Mouse (Mus musculus) frontal cortex, postnatal 36 days (tissue): Measurements from ENCODE around the gene Morc3.

Experiments used
- DNase-seq, 2 experiments: peaks; one replicate each; pipeline ENCODE4 v3.0.0; 2022; ENCODE audit warnings: low spot score in 2 of 2

Gene Morc3

DNA sequence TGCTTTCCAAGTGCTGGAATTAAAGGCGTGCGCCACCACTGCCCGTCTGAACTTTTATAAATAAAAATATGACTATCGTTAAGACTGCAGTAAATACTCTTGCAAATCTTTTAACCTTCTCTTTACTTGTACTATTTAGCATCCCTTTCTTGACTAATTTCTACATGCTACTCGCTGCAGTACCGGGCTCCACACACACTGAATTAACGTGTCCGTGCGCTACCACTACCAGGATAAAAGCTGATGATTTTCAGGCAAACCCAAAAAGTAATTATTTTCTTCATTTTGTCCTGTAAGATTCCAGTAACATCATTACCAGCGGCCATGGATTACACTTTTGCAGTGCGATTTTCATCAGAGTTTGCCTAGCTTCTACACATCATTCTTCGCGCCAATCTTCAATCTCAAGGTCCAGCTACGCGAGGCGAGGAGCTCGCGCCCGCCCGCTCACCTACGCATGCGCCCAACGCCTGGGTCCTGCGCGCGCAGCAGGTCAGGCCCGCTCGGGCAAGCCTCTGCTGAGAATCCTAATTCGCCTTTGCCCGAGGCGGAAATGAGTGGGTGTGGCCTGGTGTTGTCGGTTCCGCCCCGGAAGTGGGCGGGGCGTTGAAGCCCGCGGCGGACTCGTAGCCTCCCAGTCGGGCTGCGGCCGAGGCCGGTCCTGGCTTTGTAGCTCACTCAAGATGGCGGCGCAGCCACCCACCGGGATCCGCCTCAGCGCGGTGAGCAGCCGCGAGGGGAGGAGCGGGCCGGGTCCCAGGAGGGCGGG lies at the start of gene Morc3:
Morc3 (plus strand) TSS at position 495 of the 769 bp plus-strand sequence.
- DNase-seq: peak; percentile 99 to 100

DNA sequence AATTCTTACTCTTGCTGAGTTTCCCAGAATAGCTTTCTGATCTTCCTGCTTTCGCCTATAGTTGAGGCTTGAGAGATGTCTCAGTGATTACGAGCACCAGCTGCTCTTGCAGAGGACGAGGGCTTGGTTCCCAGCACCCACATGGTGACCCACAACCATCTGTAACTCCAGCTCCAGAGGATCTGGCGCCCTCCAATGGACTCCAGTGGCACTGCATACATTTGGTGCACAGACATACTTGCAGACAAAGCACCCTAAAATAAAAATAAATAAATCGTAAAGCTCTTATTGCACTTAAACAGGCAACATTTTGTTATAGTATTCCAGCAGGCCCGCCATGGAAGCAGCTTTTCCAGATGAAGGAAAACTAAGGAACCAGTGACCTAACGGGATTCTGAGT lies 47.7 kb upstream of the Morc3 start:
- DNase-seq: no peak

DNA sequence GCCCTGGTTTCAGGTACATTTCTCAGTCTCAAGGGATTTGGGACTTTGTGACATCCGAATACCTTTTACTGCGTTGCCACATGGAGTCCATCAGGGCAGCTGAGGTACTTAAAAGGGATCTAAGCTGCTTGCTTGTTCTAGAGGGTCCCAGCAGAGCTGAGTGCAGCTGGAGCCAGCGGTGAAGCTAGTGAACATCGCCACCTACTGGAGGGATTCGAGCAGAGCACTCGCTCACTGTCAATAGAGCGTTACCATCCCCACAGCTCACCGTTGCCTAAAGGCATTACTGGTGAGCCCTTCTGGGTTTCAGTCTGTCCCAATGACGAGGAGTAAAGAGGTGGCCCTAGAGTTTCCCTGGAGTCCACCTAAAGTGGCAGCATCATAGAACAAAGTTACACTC lies 46.1 kb upstream of the Morc3 start:
- peak; percentile 51 to 66 for DNase-seq

DNA sequence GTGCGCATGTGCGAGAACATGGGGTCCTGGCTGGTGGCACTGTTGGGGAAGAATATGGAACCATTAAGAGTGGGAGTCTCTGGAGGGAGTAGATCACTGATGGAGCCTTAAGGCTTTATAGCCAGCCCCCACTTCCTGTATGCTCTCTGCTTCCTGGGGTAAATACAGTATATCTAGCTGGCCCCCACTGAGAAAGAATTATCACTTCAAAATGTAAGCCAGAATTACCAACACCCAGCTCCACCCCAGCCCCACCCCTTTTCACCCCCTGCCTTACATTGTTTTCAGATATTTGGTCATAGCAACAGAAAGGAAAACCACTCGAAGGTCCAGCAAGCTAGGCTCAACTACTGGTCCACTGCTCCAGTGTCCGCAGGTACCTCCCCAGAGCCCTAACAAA lies 43.5 kb upstream of the Morc3 start:
- no peak for DNase-seq

DNA sequence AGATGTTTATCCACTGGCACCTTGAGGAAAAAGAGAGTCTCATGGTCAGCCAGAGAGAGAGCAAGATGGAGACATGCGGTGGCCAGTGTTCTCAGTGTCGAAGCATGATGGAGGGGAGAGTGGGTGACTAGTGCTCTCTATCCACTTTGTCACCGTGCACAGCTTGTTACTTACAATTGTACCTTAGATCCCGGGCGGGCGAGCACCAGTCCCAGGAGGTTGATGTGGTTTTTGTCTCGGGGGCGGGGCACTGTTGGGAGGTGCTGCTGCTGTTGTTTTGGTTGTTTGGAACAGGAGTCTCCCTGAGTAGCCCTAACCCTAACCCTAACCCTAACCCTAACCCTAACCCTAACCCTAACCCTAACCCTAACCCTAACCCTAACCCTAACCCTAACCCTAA lies 43.0 kb upstream of the Morc3 start:
- DNase-seq: no peak

DNA sequence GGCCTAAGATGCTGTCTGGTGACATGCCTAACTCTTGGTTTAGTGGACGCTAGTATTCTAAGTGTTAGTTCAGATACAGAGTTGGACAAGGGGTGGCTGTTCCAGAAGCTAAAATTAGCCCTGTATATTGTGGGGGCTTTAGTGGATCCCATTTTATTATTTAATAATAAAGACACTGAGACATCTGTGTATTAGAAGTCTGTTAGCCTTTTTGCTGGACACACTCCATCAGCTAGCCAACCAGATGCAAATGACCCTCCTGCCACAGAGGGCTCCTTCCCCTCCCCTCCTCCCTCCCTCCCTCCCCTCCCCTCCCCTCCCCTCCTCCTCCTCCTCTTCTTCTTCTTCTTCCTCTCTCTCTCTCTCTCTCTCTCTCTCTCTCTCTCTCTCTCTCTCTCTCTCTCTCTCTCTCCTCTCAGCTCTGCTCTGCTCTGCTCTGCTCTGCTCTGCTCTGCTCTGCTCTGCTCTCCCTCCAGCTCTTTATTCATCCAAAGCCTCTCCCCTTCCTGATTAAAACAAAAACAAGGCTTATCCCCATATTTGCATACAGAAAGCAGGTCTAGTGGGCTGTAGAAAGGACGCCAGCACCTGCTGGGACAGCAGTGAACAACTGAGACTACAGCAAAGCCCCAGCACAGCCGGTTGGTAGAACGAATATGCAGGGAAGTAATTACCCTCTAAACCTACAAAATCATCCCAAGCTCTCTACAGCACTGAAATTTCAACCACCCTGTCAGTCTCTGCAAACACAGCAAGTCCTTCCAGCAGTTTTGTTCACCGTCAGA lies 41.8 kb upstream of the Morc3 start:
- no peak for DNase-seq

DNA sequence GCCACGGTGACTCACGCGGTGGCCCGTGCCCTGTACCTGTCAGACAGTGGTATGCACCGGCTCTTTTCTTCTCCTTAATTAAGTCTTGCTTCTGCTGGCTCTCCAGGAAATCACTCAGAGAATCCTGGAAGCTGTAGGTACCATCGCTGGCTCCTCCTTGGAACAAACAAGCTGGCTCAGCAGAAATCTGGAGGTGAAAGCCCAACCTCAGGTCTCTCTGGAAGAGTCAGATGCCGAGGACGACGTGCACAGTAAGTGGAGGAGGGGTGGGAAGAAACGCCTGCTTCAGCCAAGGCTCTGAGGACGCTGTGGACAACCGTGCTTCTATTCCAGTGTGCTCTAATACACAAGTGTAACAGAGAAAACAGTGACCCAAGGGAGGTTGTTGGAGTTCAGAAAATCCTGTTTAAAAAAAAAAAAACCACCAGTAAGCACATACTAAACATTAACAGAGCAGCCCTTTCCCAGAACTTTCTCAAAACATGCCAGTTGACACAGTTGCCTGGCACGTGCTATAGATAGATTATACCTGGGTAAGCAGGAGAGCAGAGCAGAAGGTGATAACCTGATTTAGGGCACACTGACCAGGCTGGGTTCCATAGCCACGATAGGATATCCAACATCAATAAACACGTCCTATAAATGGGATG lies 38.8 kb upstream of the Morc3 start:
- no peak for DNase-seq

DNA sequence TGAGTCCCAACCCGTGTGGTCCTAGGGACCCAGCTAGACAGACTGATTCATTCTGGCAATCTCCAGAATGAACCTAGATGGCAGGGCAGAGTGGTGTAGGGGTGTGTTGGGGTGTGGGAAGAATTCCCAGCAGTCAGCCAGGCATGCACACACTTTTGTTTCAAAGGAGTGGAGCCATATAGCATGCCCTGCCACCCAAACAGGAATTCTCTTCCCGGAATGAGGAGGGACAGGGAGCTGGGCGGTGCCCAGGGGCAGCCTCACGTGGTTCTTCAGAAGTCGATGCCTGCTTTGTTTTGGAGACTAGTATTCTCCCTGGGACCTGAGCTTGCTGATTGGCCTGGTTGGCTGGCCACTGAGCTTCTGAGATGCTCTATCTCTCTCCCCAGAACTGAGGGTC lies 37.1 kb upstream of the Morc3 start:
- DNase-seq: no peak

DNA sequence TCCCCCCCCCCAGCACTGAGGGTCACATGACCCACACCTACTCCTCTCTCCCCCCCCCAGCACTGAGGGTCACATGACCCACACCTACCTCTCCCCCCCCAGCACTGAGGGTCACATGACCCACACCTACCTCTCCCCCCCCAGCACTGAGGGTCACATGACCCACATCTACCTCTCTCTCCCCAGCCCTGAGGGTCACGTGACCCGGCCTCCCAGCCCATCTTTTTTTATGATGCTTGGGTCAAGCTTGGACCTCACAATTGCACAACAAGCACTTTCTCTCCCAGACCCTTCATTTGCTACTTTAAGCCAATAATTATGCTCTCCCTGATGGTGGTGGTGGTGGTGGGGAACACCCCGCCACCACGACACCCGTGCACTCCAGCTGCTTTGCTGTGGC lies 36.5 kb upstream of the Morc3 start:
- no peak for DNase-seq

DNA sequence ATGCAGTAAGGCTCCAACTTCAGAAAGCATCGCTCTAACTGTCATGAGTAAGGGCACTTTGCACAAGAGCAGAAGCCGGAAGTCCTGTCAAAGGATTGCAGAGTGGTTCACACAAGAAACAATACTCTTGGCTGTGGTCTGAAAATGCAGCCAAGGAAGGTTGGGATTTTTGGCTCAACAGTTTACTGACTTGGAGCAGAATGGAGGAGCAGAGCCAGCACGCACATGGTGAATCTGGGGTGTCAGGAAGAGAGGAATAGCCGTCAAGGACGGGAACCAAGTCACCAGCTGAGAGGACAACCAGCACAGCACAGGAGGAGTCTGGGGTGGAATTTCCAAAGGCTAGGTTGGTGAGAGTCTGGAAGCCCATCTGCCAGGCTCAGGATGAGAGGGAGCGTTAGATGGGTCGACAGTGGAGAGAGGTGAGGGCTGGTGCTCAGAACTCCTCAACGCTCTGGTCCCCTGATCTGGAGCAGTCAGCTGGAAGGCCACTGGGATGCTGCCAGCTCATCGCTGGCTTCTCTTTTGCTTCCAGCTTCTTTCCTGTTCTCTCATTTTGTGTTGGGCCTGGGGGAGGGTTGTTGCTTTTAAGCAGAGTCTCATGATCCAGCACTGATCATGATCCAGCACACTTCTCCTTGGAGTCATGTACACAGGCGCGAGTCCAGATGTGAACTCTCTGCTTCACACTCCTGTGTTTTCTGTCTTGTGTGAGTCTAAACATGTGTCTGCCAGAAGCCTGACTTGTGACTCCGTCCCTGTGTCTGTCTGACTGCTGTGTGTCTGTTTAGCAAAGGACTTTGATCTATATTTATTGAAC lies 34.7 kb upstream of the Morc3 start:
- peak; percentile 34 to 45 for DNase-seq

DNA sequence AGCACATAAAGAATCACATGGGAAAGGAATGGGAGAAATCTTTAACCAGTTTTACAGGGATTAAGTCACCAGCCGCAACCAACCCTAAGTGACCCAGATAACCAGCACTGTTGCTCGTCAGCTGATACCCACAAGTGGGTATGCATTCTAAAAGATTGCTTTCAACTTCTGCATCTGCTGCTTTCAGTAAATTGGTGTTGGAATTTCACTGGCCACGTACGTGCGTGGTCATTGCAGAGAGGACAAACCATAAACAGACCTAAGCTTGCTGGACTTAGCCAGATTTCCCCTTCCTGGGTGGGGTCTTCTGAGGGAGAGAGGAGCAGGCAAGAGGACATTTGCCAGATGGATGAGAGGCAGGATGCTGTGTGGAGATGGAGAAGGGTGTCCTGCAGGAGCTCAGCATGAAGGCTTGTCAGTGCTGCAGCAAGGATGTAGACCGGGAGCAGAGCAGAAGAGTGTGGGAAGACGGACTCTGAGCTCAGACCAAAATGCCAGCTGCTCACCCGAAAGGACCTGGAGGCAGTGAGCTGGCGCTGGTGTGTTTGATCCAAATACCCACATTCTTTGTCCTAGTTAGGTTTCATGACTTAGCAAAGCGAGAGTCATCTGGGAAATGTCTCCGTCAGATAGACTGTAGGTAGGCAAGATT lies 34.0 kb upstream of the Morc3 start:
- DNase-seq: peak; percentile 36 to 57

DNA sequence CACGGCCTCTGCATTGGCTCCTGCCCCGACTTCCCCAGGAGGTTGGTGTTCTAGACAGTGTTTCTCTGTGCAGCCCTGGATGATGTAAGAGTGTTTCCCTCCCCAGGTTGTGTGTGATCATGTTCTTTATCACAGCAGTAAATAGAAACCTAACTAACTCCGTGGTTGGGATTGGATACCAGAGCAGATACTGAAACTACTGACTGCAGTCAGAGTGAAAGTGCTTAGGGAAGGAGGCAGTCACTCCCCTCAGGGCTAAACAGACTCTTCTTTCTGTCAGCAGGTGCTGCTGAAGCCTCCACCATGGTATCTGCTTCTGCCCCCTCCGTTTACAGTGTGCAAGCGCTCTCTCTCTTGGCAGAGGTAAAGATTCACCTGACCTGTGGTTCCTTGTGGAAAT lies 33.3 kb upstream of the Morc3 start:
- no peak for DNase-seq

DNA sequence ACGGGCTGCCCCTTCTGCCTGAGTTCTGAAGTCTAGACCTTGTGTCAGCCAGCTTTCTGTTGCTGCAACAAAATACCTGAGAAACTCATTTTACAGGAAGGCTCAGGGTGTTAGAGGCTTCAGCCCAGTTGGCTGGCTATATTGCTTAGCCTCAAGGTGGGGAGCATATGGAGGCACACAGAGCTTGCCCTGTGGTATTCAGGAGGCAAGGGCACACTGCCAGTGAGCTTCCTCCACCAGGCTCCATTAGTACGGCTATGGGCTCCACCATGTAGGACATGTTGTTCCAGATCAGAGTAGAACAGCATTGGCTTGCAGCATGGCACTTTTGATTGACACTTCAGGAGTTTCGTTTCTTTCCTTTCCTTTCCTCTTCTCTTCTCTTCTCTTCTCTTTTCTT lies 32.9 kb upstream of the Morc3 start:
- DNase-seq: no peak

DNA sequence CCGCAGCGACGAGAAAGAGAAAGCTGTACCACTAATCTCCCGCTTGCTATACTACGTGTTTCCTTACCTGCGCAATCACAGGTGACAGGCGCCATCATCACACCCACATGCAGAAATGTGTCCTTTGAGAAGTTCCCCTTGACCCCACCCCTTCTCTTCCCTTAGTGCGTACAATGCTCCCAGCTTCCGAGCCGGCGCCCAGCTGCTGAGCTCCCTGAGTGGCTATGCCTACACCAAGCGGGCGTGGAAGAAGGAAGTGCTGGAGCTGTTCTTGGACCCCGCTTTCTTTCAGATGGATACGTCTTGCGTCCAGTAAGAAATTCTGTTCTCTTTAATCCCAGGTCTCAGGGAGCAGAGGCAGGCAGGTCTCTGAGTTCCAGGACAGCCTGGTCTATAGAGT lies 32.0 kb upstream of the Morc3 start:
- DNase-seq: no peak

DNA sequence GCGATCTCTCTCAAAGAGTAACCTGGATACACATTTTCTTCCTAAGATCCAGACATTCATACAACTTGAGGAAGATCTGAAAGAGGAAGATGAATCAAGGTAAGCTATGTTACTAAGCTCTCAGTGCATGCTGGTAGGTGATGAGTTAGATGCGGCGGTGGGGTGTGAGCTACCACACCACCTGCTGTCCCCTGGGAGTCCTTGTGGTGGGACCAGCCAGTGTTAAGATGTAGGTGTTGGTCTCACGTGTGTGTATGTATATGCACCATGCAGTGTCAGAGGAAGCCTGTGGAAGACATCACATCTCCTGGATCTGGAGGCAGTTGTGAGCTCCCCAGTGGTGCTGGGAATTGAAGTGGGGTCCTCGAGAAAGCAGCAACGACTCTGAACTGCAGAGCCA lies 24.8 kb upstream of the Morc3 start:
- DNase-seq: no peak

DNA sequence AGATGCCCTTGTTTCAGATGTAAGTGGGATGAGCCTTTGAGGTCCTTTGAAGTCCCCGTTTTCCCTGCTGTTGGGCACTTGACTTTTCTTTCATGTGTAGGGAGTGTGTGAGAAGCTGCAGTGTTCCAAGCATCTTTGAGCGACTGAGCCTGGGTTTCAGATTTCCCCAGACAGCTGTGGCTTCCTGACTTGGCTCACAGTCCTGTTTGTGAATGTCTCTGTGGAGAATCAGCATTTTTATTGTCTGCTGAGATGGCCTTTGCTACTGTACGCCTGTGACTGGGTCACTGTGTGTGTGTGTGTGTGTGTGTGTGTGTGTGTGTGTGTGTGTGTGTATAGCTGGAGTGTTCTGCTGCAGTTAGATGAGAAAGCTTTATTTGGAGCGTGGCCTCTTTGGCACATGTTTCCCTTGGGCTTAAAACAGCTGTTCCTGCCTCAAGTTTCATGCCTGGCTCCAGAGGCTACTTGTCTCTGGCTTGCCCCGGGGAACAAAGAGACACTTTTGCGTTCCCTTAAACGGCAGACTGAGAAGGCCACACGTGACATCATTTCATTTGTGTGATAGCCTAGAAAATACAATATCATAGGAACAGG lies 23.9 kb upstream of the Morc3 start:
- DNase-seq: peak in 1 of 2 experiments; percentile 27

DNA sequence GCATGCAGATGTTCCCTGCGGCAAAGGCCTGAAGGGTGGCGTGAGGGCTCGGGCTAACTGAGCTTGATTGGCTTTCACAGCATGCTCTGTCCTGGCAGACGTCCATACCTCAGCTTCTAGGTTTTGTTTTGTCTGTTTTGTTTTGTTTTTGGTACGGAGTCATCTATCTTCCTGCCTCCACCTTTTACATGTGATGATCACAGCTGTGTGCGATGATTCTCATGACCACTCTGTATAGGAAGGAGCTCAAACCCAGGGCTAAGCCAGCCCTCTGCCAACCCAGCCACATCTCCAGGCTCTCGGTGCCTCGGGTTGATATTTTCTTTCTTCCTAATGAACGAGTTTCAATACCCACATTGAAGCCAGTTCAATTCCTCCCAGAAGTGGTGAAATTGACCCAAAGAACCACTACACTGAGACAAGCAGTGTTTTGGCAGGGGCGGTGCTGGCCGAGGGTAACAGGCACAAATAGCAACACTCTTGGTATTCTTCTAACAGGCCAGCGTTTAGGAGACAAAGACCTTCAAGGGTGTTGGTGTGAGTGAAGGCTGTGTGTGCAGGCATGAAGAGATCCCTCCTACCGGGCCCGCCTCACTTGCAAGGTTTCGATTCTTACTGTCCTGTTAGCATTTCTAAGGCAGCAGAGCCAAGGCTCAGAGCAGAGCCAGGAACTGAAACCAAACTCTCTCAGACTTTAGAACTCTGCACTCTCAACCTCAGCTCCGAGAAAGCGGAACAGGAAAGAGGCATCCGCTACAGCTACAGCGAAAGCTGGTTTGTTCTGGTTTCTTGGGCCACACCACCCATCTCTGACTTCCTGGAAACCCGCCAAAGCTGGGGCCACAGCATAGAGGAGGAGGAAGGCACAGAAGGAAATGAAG lies 15.8 kb upstream of the Morc3 start:
- no peak for DNase-seq

DNA sequence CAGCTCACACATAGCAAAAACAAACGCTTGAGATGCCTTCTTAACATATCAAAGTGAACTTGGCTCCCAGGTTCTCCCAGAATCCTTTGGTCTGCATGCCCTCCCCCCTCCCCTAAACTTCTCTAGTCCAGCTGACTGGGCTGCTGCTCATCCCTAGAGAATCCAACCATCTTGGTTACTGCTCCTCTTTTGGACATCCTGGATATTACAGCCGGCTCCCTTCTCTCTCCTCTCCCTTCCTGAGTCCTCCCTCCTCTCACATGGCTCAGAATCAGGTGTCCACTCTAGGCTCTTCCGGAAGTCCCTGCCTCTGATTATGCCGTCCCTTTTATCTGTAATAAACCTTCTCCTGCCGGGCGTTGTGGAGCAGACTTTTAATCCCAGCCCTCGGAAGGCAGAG lies 15.1 kb upstream of the Morc3 start:
- no peak for DNase-seq

DNA sequence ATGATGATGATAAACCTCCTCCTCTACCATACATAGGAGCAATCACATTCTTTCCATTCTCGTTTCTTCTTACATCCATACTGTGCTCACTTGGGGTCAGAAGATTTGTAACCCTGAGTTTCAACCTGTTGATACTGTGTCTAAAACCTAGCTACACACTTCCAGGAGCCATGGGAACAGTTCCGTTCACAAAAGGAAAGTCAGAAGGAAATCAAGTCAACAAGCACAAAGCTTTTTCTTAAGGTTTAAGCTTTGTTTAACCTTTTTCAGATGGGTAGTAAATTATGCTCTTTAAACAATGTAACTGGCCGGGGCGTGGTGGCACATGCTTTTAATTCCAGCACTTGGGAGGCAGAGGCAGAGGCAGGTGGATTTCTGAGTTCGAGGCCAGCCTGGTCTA lies 14.6 kb upstream of the Morc3 start:
- DNase-seq: no peak
